ENCODE assay signal across 8 mouse cellular contexts in the genomic region with DNA sequence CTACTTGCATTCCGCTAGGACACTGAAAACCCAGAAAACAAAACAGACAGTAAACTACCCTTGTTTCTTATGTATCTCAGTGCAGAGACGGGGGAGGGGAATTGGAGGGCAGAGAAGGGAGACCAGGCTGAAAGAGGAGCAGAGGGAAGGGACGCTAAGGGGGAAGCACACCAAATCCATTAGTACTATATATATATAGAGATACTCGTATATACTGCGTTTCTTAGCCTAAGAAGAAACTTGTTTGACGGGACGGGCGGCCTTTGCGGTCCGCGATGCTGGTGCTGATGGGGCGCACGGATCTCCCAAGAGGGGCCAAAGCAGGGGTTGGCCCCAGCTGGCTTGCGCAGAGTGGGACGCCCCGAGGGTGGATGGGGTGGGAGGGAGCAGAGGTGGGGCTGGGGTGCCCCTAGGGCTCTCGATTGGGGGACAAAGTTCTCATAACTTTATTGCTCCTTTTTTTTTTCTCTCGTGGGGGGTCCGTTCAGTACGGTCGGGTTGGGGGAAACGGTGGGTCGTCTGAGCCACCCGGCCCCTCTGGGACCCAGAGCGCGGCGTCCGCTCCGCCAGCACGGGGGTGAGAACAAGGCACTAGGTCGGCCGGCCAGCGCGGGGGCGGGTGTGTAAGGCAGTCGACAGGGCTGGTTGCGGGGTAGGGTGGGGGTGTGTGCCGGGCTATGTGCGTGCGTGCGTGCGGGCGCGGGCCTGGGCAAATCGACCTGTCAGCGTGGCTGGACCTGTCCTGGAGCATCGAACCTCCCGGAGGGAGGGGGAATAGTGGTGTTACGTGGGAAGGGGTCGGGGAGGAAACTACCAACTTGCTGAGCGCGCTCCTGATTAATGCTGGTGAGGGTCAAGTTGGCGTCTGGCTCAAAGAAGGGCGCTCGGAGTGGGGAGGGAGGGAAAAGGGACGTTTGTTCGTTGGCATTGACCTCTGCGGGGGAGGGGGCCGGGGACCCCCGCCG. TPM values are rescaled to one million over a fixed set of nuclear protein-coding genes. Genes with fewer than 3 reads are reported as not detected.
DNase-seq lines count a peak whose midpoint lies in the region; ATAC-seq and TF ChIP-seq lines count a peak whose summit lies in the region.

No protein-coding gene starts in this region.

- H3K9me3 ChIP-seq in forebrain, embryonic 12.5 days = no peaks in the 10 kb centered on the region
- H3K9me3 ChIP-seq in hindbrain, postnatal 0 days (ENCODE audit: low read length) = no peaks in the 10 kb centered on the region

- 1% methylated on average over 61 of the region's 61 CpGs for whole genome bisulfite sequencing in forebrain, embryonic 12.5 days
- WGBS in hindbrain, postnatal 0 days = 2% methylated on average over 54 of the region's 61 CpGs

- no peaks in the 10 kb centered on the region for H3K36me3 ChIP-seq in forebrain, embryonic 12.5 days (replicated peaks)
- H3K36me3 ChIP-seq in hindbrain, postnatal 0 days (ENCODE audit: insufficient read depth, low read length) = no peaks in the 10 kb centered on the region

- H3K9ac ChIP-seq in forebrain, embryonic 12.5 days = peak overlapping the region; percentile 56
- peak overlapping the region; percentile 18 for H3K9ac ChIP-seq in hindbrain, postnatal 0 days (replicated peaks; ENCODE audit: low read length)

- no peak for TF ChIP-seq CTCF in hindbrain, postnatal 0 days (IDR thresholded peaks at IDR 0.05; ENCODE audit: low read depth)

- peak; percentile 66 to 68 for DNase-seq in cerebellum, postnatal 10 days
- no peak for DNase-seq in cerebellum, adult 9-11 months
- peak; percentile 24 for DNase-seq in CD4-positive helper T cell, adult 2 months (ENCODE audit: low read depth, low spot score)
- DNase-seq in hindbrain, postnatal 0 days (ENCODE audit: low spot score) = no peak
- peak; percentile 64 to 71 for DNase-seq in lung, postnatal 4 days
- peak; percentile 75 for DNase-seq in testis, postnatal 10 days (ENCODE audit: low spot score)
- DNase-seq in frontal cortex, postnatal 36 days (ENCODE audit: low spot score in 2 of 2) = no peak

- ATAC-seq in forebrain, embryonic 12.5 days (ENCODE audit: low FRiP score) = no peak
- no peak for ATAC-seq in hindbrain, postnatal 0 days

- H3K4me1 ChIP-seq in forebrain, embryonic 12.5 days = peaks cover 67% of the 10 kb centered on the region
- H3K4me1 ChIP-seq in hindbrain, postnatal 0 days (ENCODE audit: insufficient read depth, low read length) = peaks cover 22% of the 10 kb centered on the region

- H3K27ac ChIP-seq in forebrain, embryonic 12.5 days = peak overlapping the region; percentile 66; the same call in 1 of the 2 replicates
- peak overlapping the region; percentile 71 for H3K27ac ChIP-seq in hindbrain, postnatal 0 days

- H3K27me3 ChIP-seq in forebrain, embryonic 12.5 days = peaks cover 86% of the 10 kb centered on the region
- peaks cover 6% of the 10 kb centered on the region for H3K27me3 ChIP-seq in hindbrain, postnatal 0 days (ENCODE audit: insufficient read depth, low read length)

- H3K4me3 ChIP-seq in forebrain, embryonic 12.5 days (replicated peaks) = peak overlapping the region; percentile 30
- H3K4me3 ChIP-seq in hindbrain, postnatal 0 days (ENCODE audit: low read length) = peak overlapping the region; percentile 15

- H3K4me2 ChIP-seq in forebrain, embryonic 12.5 days = peak overlapping the region; percentile 47
- H3K4me2 ChIP-seq in hindbrain, postnatal 0 days (ENCODE audit: low read depth, low read length) = peak overlapping the region; percentile 44

RNA-seq across cellular contexts. Expression of gene Lyl1, which starts 3.9 kb away (rescaled TPM):
- 3.1 and 3.9 TPM in 2 replicates for polyA plus RNA-seq in forebrain, embryonic 12.5 days (2016; fragmentation: Nextera tagmentation; extraction: Ambion mirVana)
- 1.7 and 7.8 TPM in 2 replicates for total RNA-seq in hindbrain, postnatal 0 days (2014; rRNA removed)
- 2.0 and 2.3 TPM in 2 replicates for polyA plus RNA-seq in hindbrain, postnatal 0 days (2015; fragmentation: Nextera tagmentation; extraction: Ambion mirVana)

RNA-seq across cellular contexts. Expression of gene Nacc1, which starts 17.5 kb away (rescaled TPM):
- 22.8 and 26.6 TPM in 2 replicates for polyA plus RNA-seq in forebrain, embryonic 12.5 days (2016; fragmentation: Nextera tagmentation; extraction: Ambion mirVana)
- 110 and 129 TPM in 2 replicates for total RNA-seq in hindbrain, postnatal 0 days (2014; rRNA removed)
- polyA plus RNA-seq in hindbrain, postnatal 0 days (2015; fragmentation: Nextera tagmentation; extraction: Ambion mirVana) = 13.8 and 14.9 TPM in 2 replicates

RNA-seq across cellular contexts. Expression of gene G430095P16Rik, which starts 17.7 kb away (rescaled TPM):
- polyA plus RNA-seq in forebrain, embryonic 12.5 days (2016; fragmentation: Nextera tagmentation; extraction: Ambion mirVana) = 2.2 and 3.5 TPM in 2 replicates
- 1.2 TPM in 1 of 2 replicates, not detected in the other for total RNA-seq in hindbrain, postnatal 0 days (2014; rRNA removed)
- polyA plus RNA-seq in hindbrain, postnatal 0 days (2015; fragmentation: Nextera tagmentation; extraction: Ambion mirVana) = 1.1 and 1.7 TPM in 2 replicates

RNA-seq across cellular contexts. Expression of gene Trmt1, which starts 19.0 kb away (rescaled TPM):
- 55.4 and 59.6 TPM in 2 replicates for polyA plus RNA-seq in forebrain, embryonic 12.5 days (2016; fragmentation: Nextera tagmentation; extraction: Ambion mirVana)
- total RNA-seq in hindbrain, postnatal 0 days (2014; rRNA removed) = 69.5 and 93.3 TPM in 2 replicates
- 71.2 and 79.2 TPM in 2 replicates for polyA plus RNA-seq in hindbrain, postnatal 0 days (2015; fragmentation: Nextera tagmentation; extraction: Ambion mirVana)

RNA-seq across cellular contexts. Expression of gene Ier2, which starts 42.5 kb away (rescaled TPM):
- 53.7 and 62.2 TPM in 2 replicates for polyA plus RNA-seq in forebrain, embryonic 12.5 days (2016; fragmentation: Nextera tagmentation; extraction: Ambion mirVana)
- 12.5 and 13.3 TPM in 2 replicates for total RNA-seq in hindbrain, postnatal 0 days (2014; rRNA removed)
- polyA plus RNA-seq in hindbrain, postnatal 0 days (2015; fragmentation: Nextera tagmentation; extraction: Ambion mirVana) = 20.9 TPM in 2 replicates

Comparison
In these comparisons a context has a peak if more than half of its experiments do, and no peak if none do; other contexts are left out.
1. DNase-seq: peak in cerebellum, postnatal 10 days (2 of 2), CD4-positive helper T cell, adult 2 months (single experiment), lung, postnatal 4 days (2 of 2) and testis, postnatal 10 days (single experiment); none in cerebellum, adult 9-11 months (single experiment), hindbrain, postnatal 0 days (single experiment) and frontal cortex, postnatal 36 days (0 of 2).